Mouse (Mus musculus): ENCODE results near the gene Phka2. TPM values are rescaled to one million over a fixed set of nuclear protein-coding genes. Genes with fewer than 3 reads are reported as not detected.

The Phka2 gene
- polyA plus RNA-seq, 1 experiment: 31.7 TPM

DNA sequence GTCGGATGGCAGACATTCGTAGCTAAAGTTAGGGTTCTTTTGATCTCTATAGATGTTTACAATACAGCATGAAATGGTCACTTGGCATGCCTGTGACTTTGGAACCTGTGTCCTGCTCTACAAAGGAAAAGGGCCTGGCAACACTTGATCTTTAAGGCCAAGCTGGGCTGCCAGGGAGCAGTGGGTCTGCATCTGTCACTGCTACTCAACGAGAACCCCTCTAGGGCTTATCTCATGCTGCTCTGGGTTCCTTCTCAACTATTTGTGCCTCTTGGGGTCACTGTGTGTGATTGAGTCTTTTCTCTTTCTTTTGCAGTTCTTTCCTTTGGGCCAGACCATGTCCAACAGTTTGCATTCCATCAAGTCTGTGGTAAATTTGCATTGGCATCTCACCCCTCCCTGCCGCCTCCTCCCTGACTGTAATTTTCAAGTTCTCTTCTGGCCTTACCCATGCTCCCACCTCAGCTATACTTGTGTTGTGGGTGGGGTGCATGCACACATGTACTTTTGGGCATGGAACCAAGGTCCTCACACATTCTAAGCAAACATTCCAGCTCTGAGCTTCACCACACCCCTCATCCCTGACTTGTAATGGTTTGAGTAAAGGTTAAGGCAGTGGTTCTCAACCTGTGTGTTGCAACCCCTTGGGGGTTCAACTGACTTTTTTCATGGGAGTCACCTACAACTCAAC, 82.3 kb downstream of the Phka2 start:
- H3K27ac ChIP-seq (replicated peaks; ENCODE audit: low read depth, low read length): no peak overlapping the region
- H3K4me1 ChIP-seq (ENCODE audit: control insufficient read depth, insufficient read depth, insufficient read length, low read length): no peaks in the 10 kb centered on the region
- no peak overlapping the region for H3K4me3 ChIP-seq (ENCODE audit: insufficient read depth, low read depth, low read length)

DNA sequence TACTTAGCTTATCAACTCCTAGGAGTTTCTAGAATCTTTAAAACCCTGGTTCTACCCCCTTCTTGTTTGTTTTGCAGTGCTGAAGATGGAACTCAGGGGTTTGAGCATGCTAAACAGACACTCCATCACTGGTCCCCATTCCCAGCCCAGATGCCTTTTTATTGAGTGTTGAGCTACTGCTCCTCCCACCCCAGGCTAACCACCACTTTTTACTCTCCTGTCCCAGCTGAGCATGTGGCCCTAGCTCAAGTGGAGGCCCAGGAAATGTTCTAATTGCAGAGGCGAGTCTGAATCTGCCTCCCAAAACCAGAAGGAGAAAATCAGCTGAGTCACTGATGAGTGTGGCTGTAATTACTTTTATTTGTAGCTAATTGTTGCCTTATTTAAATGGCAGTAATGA, 83.1 kb downstream of the Phka2 start:
- no peak overlapping the region for H3K4me3 ChIP-seq (ENCODE audit: insufficient read depth, low read depth, low read length)
- no peaks in the 10 kb centered on the region for H3K4me1 ChIP-seq (ENCODE audit: control insufficient read depth, insufficient read depth, insufficient read length, low read length)
- H3K27ac ChIP-seq (replicated peaks; ENCODE audit: low read depth, low read length): no peak overlapping the region

- Histone ChIP-seq H3K27ac (replicated peaks; ENCODE audit: low read depth, low read length) (no peak overlapping the region), H3K4me3 (ENCODE audit: insufficient read depth, low read depth, low read length) (no peak overlapping the region), H3K4me1 (ENCODE audit: control insufficient read depth, insufficient read depth, insufficient read length, low read length) (no peaks in the 10 kb centered on the region)
Observed at GRCm38 (mm10) chrX:160588523-160588922, 86.6 kb downstream of the Phka2 start.

DNA sequence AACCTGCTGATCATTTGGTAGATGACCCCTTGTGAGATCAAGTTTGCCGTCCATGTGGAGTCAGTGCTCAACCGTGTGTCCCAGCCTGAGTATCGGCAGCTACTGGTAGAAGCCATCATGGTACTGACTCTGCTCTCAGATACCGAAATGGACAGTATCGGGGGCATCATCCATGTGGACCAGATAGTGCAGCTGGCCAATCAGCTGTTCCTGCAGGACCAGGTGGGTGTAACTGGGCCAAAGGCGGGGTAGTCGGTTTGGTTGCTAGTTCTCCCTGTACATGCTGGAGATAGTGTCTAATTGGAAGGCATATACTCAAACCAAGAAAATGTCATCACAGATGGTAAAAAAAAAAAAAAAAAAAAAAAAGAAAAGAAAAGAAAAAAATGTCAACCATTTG, 88.2 kb downstream of the Phka2 start:
- Histone ChIP-seq H3K4me3 (ENCODE audit: insufficient read depth, low read depth, low read length) (no peak overlapping the region), H3K27ac (replicated peaks; ENCODE audit: low read depth, low read length) (no peak overlapping the region), H3K4me1 (ENCODE audit: control insufficient read depth, insufficient read depth, insufficient read length, low read length) (no peaks in the 10 kb centered on the region)

GRCm38 (mm10) chrX:160592933-160593332, 91.0 kb downstream of the Phka2 start:
- Histone ChIP-seq H3K4me3 (ENCODE audit: insufficient read depth, low read depth, low read length) (no peak overlapping the region), H3K4me1 (ENCODE audit: control insufficient read depth, insufficient read depth, insufficient read length, low read length) (no peaks in the 10 kb centered on the region), H3K27ac (replicated peaks; ENCODE audit: low read depth, low read length) (no peak overlapping the region)

DNA sequence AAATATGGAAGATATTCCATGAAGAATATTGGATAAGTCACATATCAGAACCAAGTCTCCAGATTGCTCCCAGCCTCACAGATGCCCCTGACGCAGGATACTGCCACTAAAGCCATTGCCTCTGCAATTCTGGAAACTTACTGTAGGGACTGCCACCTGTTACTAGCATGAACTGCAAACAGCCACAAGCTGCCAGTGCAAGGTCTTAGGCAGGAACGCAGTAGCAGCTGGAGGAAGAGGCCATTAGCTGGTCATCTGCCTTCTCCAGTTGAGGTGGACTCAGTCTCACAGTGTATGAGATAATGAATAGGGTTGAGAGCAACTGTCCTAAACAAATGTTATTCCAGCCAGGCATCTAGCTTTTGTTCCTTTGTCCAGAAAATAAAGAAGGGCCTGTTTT, 96.1 kb downstream of the Phka2 start:
- Histone ChIP-seq H3K4me3 (ENCODE audit: insufficient read depth, low read depth, low read length) (no peak overlapping the region), H3K27ac (replicated peaks; ENCODE audit: low read depth, low read length) (no peak overlapping the region), H3K4me1 (ENCODE audit: control insufficient read depth, insufficient read depth, insufficient read length, low read length) (no peaks in the 10 kb centered on the region; the same call in 1 of the 2 replicates)

GRCm38 (mm10) chrX:160598562-160599458, 96.8 kb downstream of the Phka2 start:
- no peak overlapping the region for H3K27ac ChIP-seq (replicated peaks; ENCODE audit: low read depth, low read length)
- H3K4me3 ChIP-seq (ENCODE audit: insufficient read depth, low read depth, low read length): no peak overlapping the region
- no peaks in the 10 kb centered on the region; the same call in 1 of the 2 replicates for H3K4me1 ChIP-seq (ENCODE audit: control insufficient read depth, insufficient read depth, insufficient read length, low read length)

- Histone ChIP-seq H3K4me1 (ENCODE audit: control insufficient read depth, insufficient read depth, insufficient read length, low read length) (no peaks in the 10 kb centered on the region; the same call in 1 of the 2 replicates), H3K4me3 (ENCODE audit: insufficient read depth, low read depth, low read length) (no peak overlapping the region), H3K27ac (replicated peaks; ENCODE audit: low read depth, low read length) (no peak overlapping the region)
Observed at GRCm38 (mm10) chrX:160601053-160601452, 99.1 kb downstream of the Phka2 start.

GRCm38 (mm10) chrX:160602770-160603169, 100.8 kb downstream of the Phka2 start:
- Histone ChIP-seq H3K27ac (replicated peaks; ENCODE audit: low read depth, low read length) (no peak overlapping the region), H3K4me3 (ENCODE audit: insufficient read depth, low read depth, low read length) (no peak overlapping the region), H3K4me1 (ENCODE audit: control insufficient read depth, insufficient read depth, insufficient read length, low read length) (no peaks in the 10 kb centered on the region; the same call in 1 of the 2 replicates)

GRCm38 (mm10) chrX:160603316-160603715, 101.3 kb downstream of the Phka2 start:
- Histone ChIP-seq H3K4me3 (ENCODE audit: insufficient read depth, low read depth, low read length) (no peak overlapping the region), H3K4me1 (ENCODE audit: control insufficient read depth, insufficient read depth, insufficient read length, low read length) (no peaks in the 10 kb centered on the region; the same call in 1 of the 2 replicates), H3K27ac (replicated peaks; ENCODE audit: low read depth, low read length) (no peak overlapping the region)

DNA sequence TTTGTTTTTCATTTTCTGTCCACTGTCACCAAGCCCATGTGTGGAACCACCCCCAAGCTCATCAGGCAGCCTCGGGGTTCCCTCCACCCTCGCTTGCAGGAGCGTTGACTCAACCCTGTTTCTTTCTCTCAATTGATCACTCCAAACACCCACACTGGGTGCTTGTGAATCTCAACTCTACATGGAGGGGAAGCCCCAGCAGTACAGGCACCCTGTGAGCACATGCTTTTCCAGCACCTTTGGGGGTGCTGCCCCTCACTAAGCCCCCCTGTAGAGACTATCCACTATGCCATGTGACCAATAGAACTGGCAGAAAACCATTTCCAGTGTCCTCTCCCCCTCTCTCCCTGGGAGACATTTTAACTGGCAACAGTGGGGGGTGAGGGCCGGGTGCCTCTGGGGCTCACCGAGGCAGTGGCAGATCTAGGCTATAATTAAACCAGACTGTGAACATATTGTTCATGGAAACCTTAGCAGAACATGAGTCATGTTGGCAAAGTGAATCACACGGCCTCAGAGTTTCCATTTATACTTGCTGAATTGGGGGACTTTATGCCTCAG, 102.1 kb downstream of the Phka2 start:
- no peaks in the 10 kb centered on the region; the same call in 1 of the 2 replicates for H3K4me1 ChIP-seq (ENCODE audit: control insufficient read depth, insufficient read depth, insufficient read length, low read length)
- no peak overlapping the region for H3K4me3 ChIP-seq (ENCODE audit: insufficient read depth, low read depth, low read length)
- H3K27ac ChIP-seq (replicated peaks; ENCODE audit: low read depth, low read length): no peak overlapping the region

DNA sequence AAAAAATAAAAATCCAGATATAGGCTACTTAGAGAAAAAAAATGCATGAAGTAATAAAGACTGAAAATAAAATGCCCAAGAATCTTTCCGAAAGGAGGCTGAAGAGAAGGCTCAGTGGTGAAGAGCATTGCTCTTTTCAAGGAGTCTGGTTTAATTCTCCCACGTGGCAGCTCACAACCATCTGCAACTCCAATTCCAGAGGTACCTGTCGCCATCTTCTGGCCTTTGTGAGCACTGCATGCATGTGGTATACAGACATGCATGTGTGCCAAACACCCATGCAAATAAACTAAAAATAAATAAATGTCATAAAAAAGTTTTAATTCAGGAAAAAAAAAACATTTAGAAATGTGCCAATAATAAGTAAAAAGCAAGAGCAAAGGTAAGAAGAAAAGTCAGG, 107.9 kb downstream of the Phka2 start:
- Histone ChIP-seq H3K27ac (replicated peaks; ENCODE audit: low read depth, low read length) (no peak overlapping the region), H3K4me1 (ENCODE audit: control insufficient read depth, insufficient read depth, insufficient read length, low read length) (no peaks in the 10 kb centered on the region), H3K4me3 (ENCODE audit: insufficient read depth, low read depth, low read length) (no peak overlapping the region)

DNA sequence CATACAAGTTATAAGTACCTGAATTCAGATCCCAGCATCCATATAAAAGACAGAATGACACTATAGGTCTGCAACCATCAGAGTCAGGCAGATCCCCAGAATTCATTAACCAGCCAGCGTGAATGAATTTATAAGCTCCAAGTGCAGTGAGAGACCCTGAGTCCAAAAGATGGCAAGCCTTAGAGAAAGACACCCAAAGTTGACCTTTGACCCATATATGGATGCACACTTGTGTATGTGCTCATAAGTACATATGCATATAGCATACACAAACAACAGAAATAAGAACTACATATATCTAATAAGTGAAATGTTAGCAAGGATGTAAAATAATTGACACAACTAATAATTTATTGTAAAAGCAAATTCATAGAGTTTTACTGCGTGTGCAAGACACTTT, 108.5 kb downstream of the Phka2 start:
- H3K4me1 ChIP-seq (ENCODE audit: control insufficient read depth, insufficient read depth, insufficient read length, low read length): no peaks in the 10 kb centered on the region

GRCm38 (mm10) chrX:160610882-160611644, 109.1 kb downstream of the Phka2 start:
- no peaks in the 10 kb centered on the region for H3K4me1 ChIP-seq (ENCODE audit: control insufficient read depth, insufficient read depth, insufficient read length, low read length)
- H3K27ac ChIP-seq (replicated peaks; ENCODE audit: low read depth, low read length): no peak overlapping the region
- H3K4me3 ChIP-seq (ENCODE audit: insufficient read depth, low read depth, low read length): no peak overlapping the region

More for the DNA sequence above, 108.5 kb downstream of the Phka2 start:
- H3K27ac ChIP-seq (replicated peaks; ENCODE audit: low read depth, low read length): no peak overlapping the region
- no peak overlapping the region for H3K4me3 ChIP-seq (ENCODE audit: insufficient read depth, low read depth, low read length)

Data from brown adipose tissue, adult 24 weeks (tissue).